Mouse (Mus musculus): ENCODE data around the gene Rab21. TPM values are rescaled to one million over a fixed set of nuclear protein-coding genes. Genes with fewer than 3 reads are reported as not detected.

Rab21 gene
- polyA plus RNA-seq, 1 experiment from 2014 or later = 10.0 TPM

Other genes starting within 250 kb of the Rab21 start
- gene Tph2, start 130.6 kb downstream of the Rab21 start, polyA plus RNA-seq (2014; fragmentation: Nextera tagmentation; extraction: Ambion mirVana) = 0.13 TPM in 1 of 2 replicates, not detected in the other
- 45.5 and 52.3 TPM in 2 replicates for gene Tbc1d15, start 64.1 kb downstream of the Rab21 start, polyA plus RNA-seq (2014; fragmentation: Nextera tagmentation; extraction: Ambion mirVana)
- gene Tmem19, start 46.9 kb upstream of the Rab21 start, polyA plus RNA-seq (2014; fragmentation: Nextera tagmentation; extraction: Ambion mirVana) = 32.6 and 33.7 TPM in 2 replicates
- gene Thap2, start 68.8 kb upstream of the Rab21 start, polyA plus RNA-seq (2014; fragmentation: Nextera tagmentation; extraction: Ambion mirVana) = 26.1 and 29.2 TPM in 2 replicates
- gene Zfc3h1, start 69.4 kb upstream of the Rab21 start, polyA plus RNA-seq (2014; fragmentation: Nextera tagmentation; extraction: Ambion mirVana) = 23.1 and 29.4 TPM in 2 replicates

Measured in forebrain, embryonic 11.5 days (tissue).